Mouse (Mus musculus): ENCODE data around the gene Gjc2. TPM values are rescaled to one million over a fixed set of nuclear protein-coding genes. Genes with fewer than 3 reads are reported as not detected.

Gene Gjc2
- polyA plus RNA-seq, 1 experiment from 2014 or later = 2.4 TPM

GRCm38 (mm10) chr11:59135904-59136452 lies 47.0 kb downstream of the Gjc2 start, which contains the start of gene Obscn:
TSS of gene Obscn (minus strand) at chr11:59136402.
- peaks cover 14% of the 10 kb centered on the region; the same call in 1 of the 2 replicates for H3K27me3 ChIP-seq (ENCODE audit: control insufficient read depth, insufficient read depth, low read length)
- H3K9me3 ChIP-seq (ENCODE audit: control insufficient read depth, low read length) = no peaks in the 10 kb centered on the region
- ATAC-seq (ENCODE audit: low FRiP score, low TSS enrichment) (no peak), DNase-seq (ENCODE audit: low spot score) (no peak)
- H3K4me3 ChIP-seq (ENCODE audit: low read depth, low read length) = peak within 1 kb of the TSS; percentile 10; the same call in 1 of the 2 replicates
- no peak for TF ChIP-seq CTCF (IDR thresholded peaks at IDR 0.05; ENCODE audit: low read depth)
- no peak for TF ChIP-seq EP300 (optimal IDR thresholded peaks at IDR 0.05)
- no peaks in the 10 kb centered on the region for H3K4me1 ChIP-seq (replicated peaks; ENCODE audit: control insufficient read depth, insufficient read depth)
- H3K27ac ChIP-seq (replicated peaks) = no peak within 1 kb of the TSS
- H3K9ac ChIP-seq (ENCODE audit: low read length) = no peak within 1 kb of the TSS
- 18% methylated on average over 43 of the region's 44 CpGs for WGBS
- peak within 1 kb of the TSS; percentile 35 for H3K4me2 ChIP-seq (replicated peaks; ENCODE audit: low read depth)
- no peaks in the 10 kb centered on the region for H3K36me3 ChIP-seq (ENCODE audit: control insufficient read depth, insufficient read depth, low read length)

DNA sequence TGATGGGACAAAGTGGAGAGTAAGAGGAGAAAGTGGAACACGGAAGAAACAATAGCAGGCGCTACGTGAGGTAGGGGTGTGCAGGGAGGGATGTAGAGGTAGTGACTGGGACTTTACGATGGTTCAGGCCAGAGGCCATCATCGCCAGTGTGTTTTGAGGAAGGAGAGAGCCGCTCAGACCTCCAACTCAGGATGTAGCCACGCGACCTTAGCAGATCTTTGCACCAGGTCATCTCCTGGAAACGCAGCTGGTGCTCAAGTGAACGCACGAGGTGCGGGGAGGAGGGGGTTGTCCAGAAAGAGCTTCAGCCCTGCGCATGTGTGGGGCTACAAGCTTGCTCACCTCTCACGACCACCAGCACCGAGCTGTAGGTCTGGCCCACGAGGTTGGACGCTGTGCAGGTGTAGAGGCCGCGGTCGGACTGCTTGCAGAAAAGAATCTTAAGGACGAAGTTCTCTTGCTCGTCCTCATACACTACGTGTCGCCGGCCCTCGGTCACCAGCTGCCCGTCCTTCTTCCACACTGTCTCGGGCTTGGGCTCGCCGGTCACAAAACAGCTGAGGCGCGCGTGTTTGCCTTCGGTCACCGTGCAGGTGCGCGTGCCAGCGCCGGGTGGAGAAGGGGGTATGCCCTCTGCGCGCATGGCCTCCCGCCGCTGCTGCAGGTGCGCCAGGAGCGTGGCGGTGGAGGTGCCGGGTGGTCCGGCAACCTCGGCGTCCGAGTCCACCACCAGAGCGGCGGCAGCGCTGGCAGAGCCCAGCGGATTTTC lies 47.8 kb downstream of the Gjc2 start:
- Histone ChIP-seq H3K4me3 (ENCODE audit: low read depth, low read length) (peak overlapping the region; percentile 10; the same call in 1 of the 2 replicates), H3K9me3 (ENCODE audit: control insufficient read depth, low read length) (no peaks in the 10 kb centered on the region), H3K36me3 (ENCODE audit: control insufficient read depth, insufficient read depth, low read length) (no peaks in the 10 kb centered on the region), H3K4me1 (replicated peaks; ENCODE audit: control insufficient read depth, insufficient read depth) (no peaks in the 10 kb centered on the region), H3K9ac (ENCODE audit: low read length) (no peak overlapping the region), H3K27me3 (ENCODE audit: control insufficient read depth, insufficient read depth, low read length) (peaks cover 14% of the 10 kb centered on the region; the same call in 1 of the 2 replicates), H3K4me2 (replicated peaks; ENCODE audit: low read depth) (peak overlapping the region; percentile 35), H3K27ac (replicated peaks) (no peak overlapping the region)
- TF ChIP-seq CTCF (IDR thresholded peaks at IDR 0.05; ENCODE audit: low read depth) (no peak), EP300 (optimal IDR thresholded peaks at IDR 0.05) (no peak)
- peak; percentile 30 for DNase-seq (ENCODE audit: low spot score)
- 7% methylated on average over 53 of the region's 55 CpGs for WGBS
- ATAC-seq (ENCODE audit: low FRiP score, low TSS enrichment) = no peak

DNA sequence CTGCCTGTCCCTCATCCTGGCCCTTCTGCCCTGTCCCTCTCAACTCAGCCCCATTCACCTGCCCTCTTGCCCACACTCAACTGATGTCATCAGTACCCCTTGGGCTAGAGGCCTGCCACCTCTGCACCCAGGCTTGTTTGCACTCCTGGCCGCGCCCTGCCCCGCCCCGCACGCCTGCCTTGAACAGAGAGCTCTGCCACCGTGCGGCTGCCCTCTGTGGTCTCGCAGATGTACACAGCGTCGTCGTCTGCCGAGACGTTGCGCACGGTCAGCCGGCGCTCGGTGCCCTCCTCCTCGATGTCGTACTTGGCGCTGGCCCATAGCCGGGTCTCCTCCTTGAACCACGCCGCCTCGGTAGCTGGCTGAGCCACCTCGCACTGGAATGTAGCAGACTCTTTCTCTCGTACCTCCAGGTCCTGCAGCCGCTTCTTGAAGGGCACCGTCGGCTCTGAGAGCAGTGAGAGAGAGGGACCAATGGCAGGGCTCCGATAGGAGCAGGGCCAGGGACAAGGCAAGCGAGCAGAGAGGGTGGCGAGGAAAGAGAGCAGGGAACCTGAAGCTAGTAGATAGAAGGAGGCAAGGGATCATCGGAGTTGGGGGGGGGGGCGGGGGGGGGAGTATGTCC lies 48.5 kb downstream of the Gjc2 start:
- H3K36me3 ChIP-seq (ENCODE audit: control insufficient read depth, insufficient read depth, low read length) = no peaks in the 10 kb centered on the region
- no peaks in the 10 kb centered on the region for H3K9me3 ChIP-seq (ENCODE audit: control insufficient read depth, low read length)
- peak overlapping the region; percentile 32; the same call in 1 of the 2 replicates for H3K4me2 ChIP-seq (replicated peaks; ENCODE audit: low read depth)
- 0 out of 2 replicates have a peak overlapping the region, but pooled peaks have one; percentile 8 for H3K4me3 ChIP-seq (ENCODE audit: low read depth, low read length)
- ATAC-seq (ENCODE audit: low FRiP score, low TSS enrichment) (peak; percentile 85), DNase-seq (ENCODE audit: low spot score) (peak; percentile 91)
- TF ChIP-seq EP300 (optimal IDR thresholded peaks at IDR 0.05) (no peak), CTCF (IDR thresholded peaks at IDR 0.05; ENCODE audit: low read depth) (peak; percentile 62)
- peaks cover 14% of the 10 kb centered on the region; the same call in 1 of the 2 replicates for H3K27me3 ChIP-seq (ENCODE audit: control insufficient read depth, insufficient read depth, low read length)
- no peaks in the 10 kb centered on the region for H3K4me1 ChIP-seq (replicated peaks; ENCODE audit: control insufficient read depth, insufficient read depth)
- H3K9ac ChIP-seq (ENCODE audit: low read length) = no peak overlapping the region
- 7% methylated on average over 34 of the region's 35 CpGs for WGBS
- H3K27ac ChIP-seq (replicated peaks) = no peak overlapping the region

GRCm38 (mm10) chr11:59132065-59132464 lies 50.9 kb downstream of the Gjc2 start:
- Histone ChIP-seq H3K4me1 (replicated peaks; ENCODE audit: control insufficient read depth, insufficient read depth) (no peaks in the 10 kb centered on the region), H3K4me2 (replicated peaks; ENCODE audit: low read depth) (no peak overlapping the region), H3K9ac (ENCODE audit: low read length) (no peak overlapping the region), H3K4me3 (ENCODE audit: low read depth, low read length) (no peak overlapping the region), H3K9me3 (ENCODE audit: control insufficient read depth, low read length) (no peaks in the 10 kb centered on the region), H3K36me3 (ENCODE audit: control insufficient read depth, insufficient read depth, low read length) (no peaks in the 10 kb centered on the region), H3K27me3 (ENCODE audit: control insufficient read depth, insufficient read depth, low read length) (peaks cover 14% of the 10 kb centered on the region; the same call in 1 of the 2 replicates), H3K27ac (replicated peaks) (no peak overlapping the region)
- ATAC-seq (ENCODE audit: low FRiP score, low TSS enrichment) = no peak
- no peak for TF ChIP-seq CTCF (IDR thresholded peaks at IDR 0.05; ENCODE audit: low read depth)
- TF ChIP-seq EP300 (optimal IDR thresholded peaks at IDR 0.05) = no peak
- WGBS = 61% methylated on average over 2 of the region's 3 CpGs
- no peak for DNase-seq (ENCODE audit: low spot score)

DNA sequence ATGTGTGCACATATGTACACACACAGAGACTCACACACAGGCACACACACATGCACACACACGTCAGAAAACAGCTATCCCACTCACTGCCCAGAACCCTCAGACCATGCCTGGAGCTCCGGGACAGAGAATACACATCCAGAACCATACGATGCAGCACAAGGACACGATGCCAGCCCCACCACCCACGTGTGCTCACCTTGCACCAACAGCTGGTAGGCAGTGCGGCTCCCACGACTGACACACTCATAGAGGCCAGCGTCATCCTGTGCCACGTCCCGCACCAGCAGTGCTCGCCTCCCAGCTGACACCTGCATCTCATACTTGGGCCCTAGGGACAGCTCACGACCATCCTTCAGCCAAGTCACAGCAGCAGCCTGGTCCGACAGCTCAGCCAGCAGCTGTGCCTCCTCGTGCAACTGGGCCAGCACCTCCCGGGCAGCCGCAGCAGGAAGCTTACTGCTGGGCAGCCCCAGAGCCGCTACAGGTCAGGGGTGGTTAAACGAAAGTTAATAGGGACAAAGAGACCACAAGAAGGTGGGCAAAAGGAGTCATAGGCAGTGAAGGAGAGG lies 51.6 kb downstream of the Gjc2 start:
- 70% methylated on average over 18 of the region's 18 CpGs for WGBS
- no peak overlapping the region for H3K4me3 ChIP-seq (ENCODE audit: low read depth, low read length)
- H3K4me1 ChIP-seq (replicated peaks; ENCODE audit: control insufficient read depth, insufficient read depth) = no peaks in the 10 kb centered on the region
- H3K27ac ChIP-seq (replicated peaks) = no peak overlapping the region
- TF ChIP-seq CTCF (IDR thresholded peaks at IDR 0.05; ENCODE audit: low read depth) (no peak), EP300 (optimal IDR thresholded peaks at IDR 0.05) (no peak)
- DNase-seq (ENCODE audit: low spot score) = no peak
- no peak overlapping the region for H3K4me2 ChIP-seq (replicated peaks; ENCODE audit: low read depth)
- no peaks in the 10 kb centered on the region for H3K9me3 ChIP-seq (ENCODE audit: control insufficient read depth, low read length)
- no peak for ATAC-seq (ENCODE audit: low FRiP score, low TSS enrichment)
- H3K9ac ChIP-seq (ENCODE audit: low read length) = no peak overlapping the region
- no peaks in the 10 kb centered on the region for H3K36me3 ChIP-seq (ENCODE audit: control insufficient read depth, insufficient read depth, low read length)
- H3K27me3 ChIP-seq (ENCODE audit: control insufficient read depth, insufficient read depth, low read length) = peaks cover 14% of the 10 kb centered on the region; the same call in 1 of the 2 replicates
